Mouse (Mus musculus) forebrain, postnatal 0 days (tissue): Measurements from ENCODE around the gene Srrm4. TPM values are rescaled to one million over a fixed set of nuclear protein-coding genes. Genes with fewer than 3 reads are reported as not detected.
A peak's percentile ranks its signal among the peaks of the same experiment; 100 is the strongest.

ENCODE experiments used
- ATAC-seq: fragments of 200-750 bp; cut with Nextera tagmentation; 2 replicates; pipeline ENCODE4 v1.8.0; 2017; ENCODE audit warnings: mild to moderate bottlenecking, moderate library complexity
- DNase-seq: peaks from one replicate; pipeline ENCODE4 v3.0.0-alpha.2; 2015
- H3K27ac ChIP-seq: fragments of 300-500 bp; sonication (generic); 2 replicates; pipeline ENCODE4 v1.5.1; 2014; ENCODE audit warnings: low read depth, mild to moderate bottlenecking, antibody characterized with exemption, low read length, moderate library complexity, mixed read lengths
- H3K27me3 ChIP-seq: fragments of 300-500 bp; sonication (generic); 2 replicates; pipeline ENCODE4 v1.6.1; 2014; ENCODE audit warnings: mild to moderate bottlenecking, low read length, mixed read lengths; ENCODE audit not compliant: insufficient read depth
- H3K36me3 ChIP-seq: fragments of 300-500 bp; sonication (generic); 2 replicates; pipeline ENCODE4 v1.6.1; 2014; ENCODE audit warnings: mild to moderate bottlenecking, moderate library complexity; ENCODE audit not compliant: insufficient read depth
- H3K4me1 ChIP-seq: fragments of 300-500 bp; sonication (generic); 2 replicates; pipeline ENCODE4 v1.6.1; 2014; ENCODE audit warnings: antibody characterized with exemption; ENCODE audit not compliant: insufficient read depth
- H3K4me2 ChIP-seq: fragments of 300-500 bp; sonication (generic); 2 replicates; pipeline ENCODE4 v1.6.1; 2014; ENCODE audit warnings: low read depth, mild to moderate bottlenecking, moderate library complexity
- H3K4me3 ChIP-seq: fragments of 300-500 bp; sonication (generic); 2 replicates; pipeline ENCODE4 v1.5.1; 2014; ENCODE audit warnings: low read depth, low read length, mixed read lengths
- H3K9ac ChIP-seq: fragments of 300-500 bp; sonication (generic); 2 replicates; pipeline ENCODE4 v1.6.1; 2014; ENCODE audit warnings: mild to moderate bottlenecking
- H3K9me3 ChIP-seq: fragments of 300-500 bp; sonication (generic); 2 replicates; pipeline ENCODE4 v1.6.1; 2016; ENCODE audit warnings: low read length
- CTCF ChIP-seq: sonication (generic); IDR thresholded peaks from 2 replicates; pipeline ENCODE4 v1.5.1; 2016; ENCODE audit warnings: antibody characterized with exemption, control low read depth, low read depth
- WGBS: fragments of 180-500 bp; shearing (Covaris S2); extraction: QIAGEN DNeasy Blood & Tissue Kit; methylation state at CpG from one replicate; pipeline ENCODE4 v1.1.7; 2014; 5-methylcytosine and 5-hydroxymethylcytosine counted together
- polyA plus RNA-seq: library from polyadenylated mRNA; unstranded; fragments of >200 nt; fragmentation: Nextera tagmentation; extraction: Ambion mirVana; gene quantifications from 2 replicates; pipeline ENCODE4 v1.2.1, GENCODE M21; 2015
- total RNA-seq: library from RNA; depleted of rRNA; stranded (reverse); fragments of >200 nt; gene quantifications from 2 replicates; pipeline ENCODE4 v1.2.3, GENCODE M21; 2014

The Srrm4 gene
- total and polyA plus RNA-seq, 2 experiments from 2014 or later = 12.7 to 16.4 TPM

DNA sequence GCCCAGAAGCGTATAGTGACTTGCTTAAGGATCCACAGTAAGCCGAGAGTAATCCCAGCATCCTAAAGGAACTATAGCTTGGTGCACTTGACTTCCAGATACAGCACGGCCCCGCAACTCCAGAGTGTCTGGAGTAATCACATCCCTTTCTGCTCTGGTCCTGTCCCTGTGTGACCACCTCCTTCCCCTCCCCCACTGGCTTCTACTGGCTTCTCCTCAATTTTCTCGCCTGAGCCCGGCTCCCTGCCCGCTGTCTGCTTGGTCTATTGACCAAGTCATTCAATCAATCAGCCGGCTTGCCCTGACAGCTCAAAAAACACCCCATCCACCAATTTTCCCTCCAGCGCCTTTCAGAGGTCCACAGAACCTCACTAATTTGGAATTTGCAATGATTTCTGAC lies 96.2 kb downstream of the Srrm4 start:
- WGBS = 77% methylated on average over 9 of the region's 9 CpGs
- no peak for DNase-seq

DNA sequence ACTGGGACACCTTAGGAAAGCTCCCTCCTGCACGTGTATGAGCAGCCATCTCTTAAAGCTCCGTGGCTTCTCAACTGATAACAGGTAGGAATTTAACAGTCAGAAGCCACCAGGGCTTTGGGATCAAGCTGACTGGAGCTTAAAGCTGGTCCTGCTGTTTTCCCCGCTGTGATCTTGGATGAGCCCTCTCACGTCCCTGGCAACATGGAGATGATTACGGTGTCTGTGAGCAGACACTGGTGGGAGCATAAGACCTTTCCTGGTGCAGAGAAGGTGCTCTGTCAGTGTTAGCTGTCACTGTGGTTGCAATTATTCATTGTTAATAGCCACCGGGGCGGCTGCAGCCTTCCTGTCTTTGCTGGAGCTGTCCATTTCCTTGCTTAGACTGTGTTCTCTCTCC lies 97.2 kb downstream of the Srrm4 start:
- no peak for TF ChIP-seq CTCF
- Histone ChIP-seq H3K4me1 (peaks cover 9% of the 10 kb centered on the region), H3K27ac (no peak overlapping the region), H3K27me3 (no peaks in the 10 kb centered on the region), H3K4me3 (no peak overlapping the region), H3K9me3 (no peaks in the 10 kb centered on the region), H3K36me3 (no peaks in the 10 kb centered on the region), H3K9ac (no peak overlapping the region), H3K4me2 (no peak overlapping the region)
- ATAC-seq (no peak), DNase-seq (no peak)
- 61% methylated on average over 7 of the region's 7 CpGs for WGBS

More for the DNA sequence above, 96.2 kb downstream of the Srrm4 start:
- Histone ChIP-seq H3K4me3 (no peak overlapping the region), H3K36me3 (no peaks in the 10 kb centered on the region), H3K27ac (no peak overlapping the region), H3K9ac (no peak overlapping the region), H3K9me3 (no peaks in the 10 kb centered on the region), H3K4me1 (peaks cover 9% of the 10 kb centered on the region), H3K4me2 (no peak overlapping the region), H3K27me3 (no peaks in the 10 kb centered on the region)
- no peak for TF ChIP-seq CTCF
- no peak for ATAC-seq

DNA sequence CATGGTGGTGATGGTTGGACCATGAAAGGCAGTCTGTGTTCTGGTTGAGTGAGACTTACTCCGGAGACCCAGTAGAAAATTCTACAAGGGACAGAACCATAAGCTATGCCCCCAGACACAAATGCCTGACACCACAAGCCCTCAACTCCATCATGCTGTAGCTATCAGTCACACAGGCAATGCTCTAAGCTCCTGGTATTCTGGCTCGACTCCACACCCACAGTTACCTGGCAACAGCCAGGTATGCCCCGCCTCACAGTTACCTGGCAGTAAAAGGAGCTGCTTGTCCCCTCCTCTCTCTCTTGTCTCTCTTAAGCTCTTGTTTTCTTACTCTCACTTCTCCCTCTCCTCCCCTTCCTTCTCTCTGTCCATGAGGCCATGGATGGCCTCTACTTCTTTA lies 98.9 kb downstream of the Srrm4 start:
- H3K9ac ChIP-seq = no peak overlapping the region
- H3K4me3 ChIP-seq = no peak overlapping the region
- H3K9me3 ChIP-seq = no peaks in the 10 kb centered on the region
- no peak overlapping the region for H3K27ac ChIP-seq
- no peak for ATAC-seq
- H3K4me2 ChIP-seq = no peak overlapping the region
- no peaks in the 10 kb centered on the region for H3K36me3 ChIP-seq
- no peak for TF ChIP-seq CTCF
- no peak for DNase-seq
- peaks cover 4% of the 10 kb centered on the region; the same call in 1 of the 2 replicates for H3K4me1 ChIP-seq
- WGBS = 85% methylated on average over 3 of the region's 3 CpGs
- no peaks in the 10 kb centered on the region for H3K27me3 ChIP-seq

DNA sequence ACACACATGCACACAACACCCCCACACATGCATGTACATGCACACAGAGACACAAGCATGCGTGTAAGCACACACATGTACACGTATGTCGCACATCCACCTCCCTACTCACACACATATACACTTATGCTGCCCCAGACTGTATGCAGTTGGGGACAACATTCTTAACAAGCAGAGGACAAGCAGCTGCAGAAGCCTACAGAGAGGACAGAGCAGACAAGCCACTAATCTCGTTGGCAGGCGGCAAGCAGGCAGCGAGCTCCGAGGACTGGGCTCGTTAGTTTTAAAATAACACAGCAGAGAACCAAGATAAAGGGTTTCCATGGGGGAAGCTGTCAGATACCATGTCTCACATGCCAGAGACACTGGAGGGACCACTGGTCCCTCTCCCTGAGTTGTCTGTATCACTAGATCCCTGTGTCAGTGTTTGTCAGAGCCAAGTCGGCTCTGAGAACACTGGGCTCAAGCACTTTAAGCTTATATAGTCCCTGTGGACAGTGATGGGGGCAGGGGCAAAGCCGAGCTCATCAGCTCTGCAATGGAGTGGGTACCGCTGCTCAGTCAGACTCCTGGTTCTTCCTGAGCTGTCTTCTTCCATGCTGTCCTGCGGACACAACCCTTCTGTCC lies 99.7 kb downstream of the Srrm4 start:
- H3K4me2 ChIP-seq = no peak overlapping the region
- ATAC-seq = peak; percentile 18; the same call in 1 of the 2 replicates
- DNase-seq = no peak
- 54% methylated on average over 12 of the region's 12 CpGs for WGBS
- no peak overlapping the region for H3K9ac ChIP-seq
- H3K9me3 ChIP-seq = no peaks in the 10 kb centered on the region
- H3K4me1 ChIP-seq = peaks cover 4% of the 10 kb centered on the region; the same call in 1 of the 2 replicates
- peak overlapping the region; percentile 50; the same call in 1 of the 2 replicates for H3K27ac ChIP-seq
- TF ChIP-seq CTCF = no peak
- H3K4me3 ChIP-seq = no peak overlapping the region
- H3K27me3 ChIP-seq = no peaks in the 10 kb centered on the region
- no peaks in the 10 kb centered on the region for H3K36me3 ChIP-seq

DNA sequence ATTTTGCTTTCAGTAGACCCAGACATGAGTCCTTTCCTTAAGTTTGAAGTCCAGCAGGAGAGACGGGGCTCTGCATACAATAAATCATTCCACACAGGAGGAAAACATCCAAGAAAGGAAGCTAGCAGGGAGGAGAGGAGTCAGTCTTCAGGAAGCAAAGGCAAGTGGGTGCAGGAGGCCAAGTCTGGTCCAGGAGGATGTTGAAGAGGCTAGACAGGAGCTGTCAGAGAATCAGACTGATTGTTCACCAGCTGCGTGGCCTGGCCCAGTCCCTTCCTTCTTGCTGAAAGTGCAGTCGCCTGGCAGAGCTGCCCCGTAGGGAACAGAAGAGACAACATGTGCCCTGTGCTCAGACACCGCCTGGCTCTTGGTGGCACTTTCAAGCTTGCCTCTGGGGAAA lies 100.8 kb downstream of the Srrm4 start:
- Histone ChIP-seq H3K27ac (peak overlapping the region; percentile 15; the same call in 1 of the 2 replicates), H3K36me3 (no peaks in the 10 kb centered on the region), H3K9me3 (no peaks in the 10 kb centered on the region), H3K4me3 (no peak overlapping the region), H3K4me1 (peaks cover 5% of the 10 kb centered on the region; the same call in 1 of the 2 replicates), H3K4me2 (no peak overlapping the region), H3K9ac (no peak overlapping the region), H3K27me3 (no peaks in the 10 kb centered on the region)
- TF ChIP-seq CTCF = no peak
- DNase-seq = no peak
- 0 out of 2 replicates have a peak, but pooled peaks have one; percentile 16 for ATAC-seq
- WGBS = 56% methylated on average over 5 of the region's 5 CpGs

DNA sequence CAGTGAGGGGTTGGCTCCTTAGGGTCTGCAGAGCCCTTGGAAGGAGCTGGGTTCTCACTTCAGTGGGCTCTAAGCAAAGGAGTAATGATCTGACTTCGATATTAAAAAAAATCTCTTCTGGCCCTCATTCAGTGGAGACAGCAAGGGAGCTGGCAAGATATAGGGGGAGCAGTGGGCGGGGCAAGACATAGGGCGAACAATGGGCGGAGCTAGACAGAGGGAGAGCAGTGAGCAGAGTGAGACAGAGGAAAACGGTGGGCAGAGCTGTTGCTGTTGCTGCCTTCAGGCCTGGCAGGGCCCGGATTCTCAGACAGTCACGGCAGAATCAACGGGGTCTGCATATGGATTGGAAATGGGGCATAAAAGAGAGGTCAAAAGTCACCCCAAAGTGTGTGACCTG lies 102.0 kb downstream of the Srrm4 start:
- no peak overlapping the region for H3K4me2 ChIP-seq
- peaks cover 18% of the 10 kb centered on the region for H3K4me1 ChIP-seq
- DNase-seq (no peak), ATAC-seq (no peak)
- H3K4me3 ChIP-seq = no peak overlapping the region
- TF ChIP-seq CTCF = no peak
- H3K9ac ChIP-seq = no peak overlapping the region
- 0 out of 2 replicates have a peak overlapping the region, but pooled peaks have one; percentile 15 for H3K27ac ChIP-seq
- H3K27me3 ChIP-seq = no peaks in the 10 kb centered on the region
- no peaks in the 10 kb centered on the region for H3K9me3 ChIP-seq
- 54% methylated on average over 8 of the region's 8 CpGs for WGBS
- no peaks in the 10 kb centered on the region for H3K36me3 ChIP-seq

DNA sequence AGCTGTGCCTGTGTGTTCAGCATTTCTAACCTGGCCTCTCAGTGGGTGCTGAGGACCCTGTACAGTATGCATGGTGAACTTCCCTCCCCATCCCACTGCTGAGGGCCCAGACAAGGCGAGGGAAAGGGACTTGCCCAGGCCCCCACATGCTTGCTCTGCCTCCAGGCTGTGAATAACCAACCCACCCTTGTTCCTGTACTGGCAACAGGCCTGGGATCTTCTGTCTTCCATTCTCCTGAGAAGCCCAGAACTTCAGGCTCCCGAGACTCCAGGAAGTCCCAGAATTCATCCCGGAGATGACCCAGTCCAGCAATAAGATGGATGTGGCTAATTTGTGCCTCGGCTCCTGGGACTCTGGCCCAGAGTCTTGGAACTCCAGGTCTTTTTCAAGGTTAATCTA lies 105.5 kb downstream of the Srrm4 start:
- Histone ChIP-seq H3K4me1 (peaks cover 14% of the 10 kb centered on the region), H3K27ac (no peak overlapping the region), H3K4me3 (no peak overlapping the region), H3K9ac (no peak overlapping the region), H3K27me3 (no peaks in the 10 kb centered on the region), H3K9me3 (no peaks in the 10 kb centered on the region), H3K36me3 (peaks cover 5% of the 10 kb centered on the region; the same call in 1 of the 2 replicates), H3K4me2 (no peak overlapping the region)
- TF ChIP-seq CTCF = no peak
- ATAC-seq = no peak
- DNase-seq = no peak
- 77% methylated on average over 4 of the region's 4 CpGs for WGBS
